Mouse (Mus musculus) embryonic facial prominence, embryonic 10.5 days (tissue): Measurements from ENCODE around the gene Arfgap3. TPM values are rescaled to one million over a fixed set of nuclear protein-coding genes. Genes with fewer than 3 reads are reported as not detected.
A peak's percentile ranks its signal among the peaks of the same experiment; 100 is the strongest.

Experiments
- DNase-seq: peaks from one replicate; pipeline ENCODE4 v3.0.0-alpha.2; 2017; ENCODE audit warnings: low spot score
- H3K27ac ChIP-seq: fragments of 300-500 bp; sonication (generic); replicated peaks from 2 replicates; pipeline ENCODE4 v1.5.1; 2016; ENCODE audit warnings: mild to moderate bottlenecking
- H3K27me3 ChIP-seq: fragments of 300-500 bp; sonication (generic); replicated peaks from 2 replicates; pipeline ENCODE4 v1.6.1; 2016; ENCODE audit warnings: low read depth, mild to moderate bottlenecking; ENCODE audit not compliant: poor library complexity, severe bottlenecking
- H3K36me3 ChIP-seq: fragments of 300-500 bp; sonication (generic); replicated peaks from 2 replicates; pipeline ENCODE4 v1.6.1; 2016; ENCODE audit warnings: mild to moderate bottlenecking, moderate library complexity
- H3K4me1 ChIP-seq: fragments of 300-500 bp; sonication (generic); 2 replicates; pipeline ENCODE4 v1.6.1; 2016
- H3K4me3 ChIP-seq: fragments of 300-500 bp; sonication (generic); 2 replicates; pipeline ENCODE4 v1.5.1; 2016; ENCODE audit warnings: mild to moderate bottlenecking, moderate library complexity
- H3K9me3 ChIP-seq: fragments of 300-500 bp; sonication (generic); 2 replicates; pipeline ENCODE4 v1.6.1; 2016; ENCODE audit warnings: mild to moderate bottlenecking
- WGBS: fragments of 180-500 bp; shearing (Covaris S2); methylation state at CpG from one replicate; pipeline ENCODE4 v1.1.7; 2016; 5-methylcytosine and 5-hydroxymethylcytosine counted together
- polyA plus RNA-seq: library from polyadenylated mRNA; unstranded; fragments of >200 nt; fragmentation: Nextera tagmentation; extraction: Ambion mirVana; gene quantifications from 2 replicates; pipeline ENCODE4 v1.2.1, GENCODE M21; 2016

Gene Arfgap3
- polyA plus RNA-seq, 1 experiment from 2014 or later, result 29.1 TPM

DNA sequence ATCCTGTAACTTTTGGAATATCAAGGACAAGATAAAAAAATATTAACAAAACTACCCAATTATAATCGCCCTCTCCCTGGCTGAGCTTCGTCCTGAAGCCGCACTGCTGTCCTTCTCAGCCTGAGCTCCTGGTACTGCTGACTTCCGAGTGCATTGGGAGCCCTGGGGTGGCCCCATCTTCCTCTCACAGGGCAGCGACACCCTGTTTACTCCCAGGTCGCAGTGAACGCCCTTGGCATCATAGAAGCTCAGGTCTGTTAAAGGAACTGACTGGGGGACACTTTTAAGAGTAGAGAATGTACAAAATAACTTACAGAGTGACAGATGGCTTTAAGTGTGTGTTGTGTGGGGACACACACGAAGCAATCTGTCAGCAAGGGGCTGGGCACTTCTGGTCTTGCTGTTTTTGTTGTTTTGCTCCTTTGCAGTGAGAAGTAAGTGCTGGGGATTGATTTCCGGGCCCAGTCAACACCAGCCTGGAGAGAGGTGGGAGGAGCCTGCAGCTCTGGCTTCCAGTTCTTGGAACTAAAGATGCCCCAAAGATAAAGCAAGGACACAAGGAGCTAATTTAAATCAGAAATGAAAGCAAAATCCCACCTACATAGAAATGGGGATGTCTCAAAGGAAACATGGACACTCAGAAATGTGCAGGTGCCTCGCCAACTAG lies 50.0 kb downstream of the Arfgap3 start:
- Histone ChIP-seq H3K9me3 (no peaks in the 10 kb centered on the region), H3K4me3 (no peak overlapping the region), H3K36me3 (peaks cover 27% of the 10 kb centered on the region), H3K4me1 (peaks cover 36% of the 10 kb centered on the region), H3K27ac (no peak overlapping the region), H3K27me3 (no peaks in the 10 kb centered on the region)
- WGBS, result 55% methylated on average over 10 of the region's 10 CpGs
- DNase-seq, result no peak

DNA sequence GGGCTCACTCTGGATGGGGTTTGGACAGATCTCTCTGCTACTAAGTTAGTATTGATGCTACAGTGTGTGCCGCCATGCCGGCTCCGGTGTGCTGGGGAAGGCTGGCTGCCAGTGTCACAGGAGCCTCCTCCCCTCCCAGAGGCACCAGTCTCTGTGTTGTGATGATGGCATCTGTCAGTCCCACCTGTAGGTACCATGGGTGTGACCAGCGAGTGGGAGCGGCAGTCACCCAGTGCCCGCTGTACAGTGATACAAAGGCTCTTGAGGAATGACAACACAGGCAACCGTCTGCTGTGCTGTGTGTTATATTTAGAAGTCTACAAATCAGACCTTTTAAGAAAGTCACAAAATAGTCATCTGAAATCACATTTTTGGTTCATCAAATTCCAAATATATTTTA lies 50.6 kb downstream of the Arfgap3 start:
- 86% methylated on average over 7 of the region's 7 CpGs for WGBS
- H3K4me1 ChIP-seq, result peaks cover 34% of the 10 kb centered on the region
- no peaks in the 10 kb centered on the region for H3K9me3 ChIP-seq
- peaks cover 21% of the 10 kb centered on the region for H3K36me3 ChIP-seq
- H3K27me3 ChIP-seq, result no peaks in the 10 kb centered on the region
- H3K4me3 ChIP-seq, result no peak overlapping the region
- H3K27ac ChIP-seq, result no peak overlapping the region
- no peak for DNase-seq

DNA sequence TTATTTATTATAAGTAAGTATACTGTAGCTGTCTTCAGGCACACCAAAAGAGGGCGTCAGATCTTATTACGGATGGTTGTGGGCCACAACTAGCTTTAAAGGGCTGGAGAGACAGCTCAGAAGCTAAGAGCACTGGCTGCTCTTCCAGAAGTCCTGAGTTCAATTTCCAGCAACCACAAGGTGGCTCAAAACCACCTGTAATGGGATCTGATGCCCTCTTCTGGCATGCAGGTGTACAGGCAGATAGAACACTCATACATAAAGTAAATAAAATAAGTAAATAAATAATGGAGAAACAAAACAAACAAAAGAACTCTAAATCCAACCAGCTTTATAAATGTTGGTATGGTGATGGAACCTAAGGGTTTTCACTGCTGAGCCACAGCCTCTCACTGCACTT lies 51.2 kb downstream of the Arfgap3 start:
- no peaks in the 10 kb centered on the region for H3K9me3 ChIP-seq
- peaks cover 34% of the 10 kb centered on the region for H3K4me1 ChIP-seq
- DNase-seq, result no peak
- H3K27ac ChIP-seq, result no peak overlapping the region
- no peak overlapping the region for H3K4me3 ChIP-seq
- peaks cover 20% of the 10 kb centered on the region for H3K36me3 ChIP-seq
- H3K27me3 ChIP-seq, result no peaks in the 10 kb centered on the region
- WGBS, result 81% methylated on average over 2 of the region's 2 CpGs

DNA sequence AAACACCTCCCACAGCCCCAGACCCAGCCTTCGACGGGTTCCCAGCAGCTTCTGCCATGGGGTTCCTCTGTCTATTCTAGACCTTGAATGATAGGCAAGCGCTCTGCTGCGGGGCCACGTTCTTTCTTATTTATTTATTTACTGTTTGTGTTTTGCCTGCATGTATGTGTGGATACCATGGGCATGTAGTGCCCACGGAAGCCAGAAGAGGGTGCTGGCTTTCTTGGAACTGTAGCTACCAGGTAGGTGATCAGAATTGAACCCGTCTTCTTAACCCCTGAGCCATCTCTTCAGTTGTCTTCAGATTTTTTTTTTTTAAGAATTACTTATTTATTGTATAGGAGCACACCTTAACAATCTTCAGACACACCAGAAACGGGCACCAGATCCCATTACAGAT lies 51.7 kb downstream of the Arfgap3 start:
- DNase-seq, result no peak
- H3K4me3 ChIP-seq, result no peak overlapping the region
- no peaks in the 10 kb centered on the region for H3K9me3 ChIP-seq
- WGBS, result 82% methylated on average over 8 of the region's 8 CpGs
- peaks cover 35% of the 10 kb centered on the region for H3K4me1 ChIP-seq
- no peak overlapping the region for H3K27ac ChIP-seq
- peaks cover 20% of the 10 kb centered on the region; the same call in 1 of the 2 replicates for H3K36me3 ChIP-seq
- H3K27me3 ChIP-seq, result no peaks in the 10 kb centered on the region

DNA sequence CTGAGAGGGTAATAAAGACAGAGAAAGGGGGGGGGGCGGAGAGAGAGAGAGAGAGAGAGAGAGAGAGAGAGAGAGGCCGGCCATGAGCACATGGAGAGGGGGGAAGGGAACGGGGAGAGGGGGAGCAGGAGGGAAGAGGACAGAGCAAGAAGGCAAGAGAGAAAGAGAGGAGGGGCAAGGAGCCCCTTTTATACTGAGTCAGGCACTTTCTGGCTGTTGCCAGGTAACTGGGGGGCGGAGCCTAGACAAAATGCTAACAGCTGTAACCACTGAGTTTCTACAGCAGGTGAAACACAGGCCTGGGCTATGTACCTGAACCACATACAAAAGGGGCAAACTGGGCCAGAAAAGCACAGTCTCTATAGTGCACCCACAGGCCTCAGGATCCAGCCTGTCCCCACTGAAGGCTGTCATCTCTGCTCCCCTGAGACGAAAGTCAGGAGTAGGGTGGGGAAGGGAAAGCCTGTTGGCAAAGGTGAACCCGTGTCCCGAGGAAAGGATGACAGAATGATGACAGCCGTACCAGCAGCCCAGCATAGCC lies 53.2 kb downstream of the Arfgap3 start:
- Histone ChIP-seq H3K36me3 (peaks cover 18% of the 10 kb centered on the region; the same call in 1 of the 2 replicates), H3K4me3 (no peak overlapping the region), H3K27ac (peak overlapping the region; percentile 48; the same call in 1 of the 2 replicates), H3K27me3 (no peaks in the 10 kb centered on the region), H3K9me3 (no peaks in the 10 kb centered on the region), H3K4me1 (peaks cover 47% of the 10 kb centered on the region)
- WGBS, result 63% methylated on average over 7 of the region's 8 CpGs
- peak; percentile 55 for DNase-seq

DNA sequence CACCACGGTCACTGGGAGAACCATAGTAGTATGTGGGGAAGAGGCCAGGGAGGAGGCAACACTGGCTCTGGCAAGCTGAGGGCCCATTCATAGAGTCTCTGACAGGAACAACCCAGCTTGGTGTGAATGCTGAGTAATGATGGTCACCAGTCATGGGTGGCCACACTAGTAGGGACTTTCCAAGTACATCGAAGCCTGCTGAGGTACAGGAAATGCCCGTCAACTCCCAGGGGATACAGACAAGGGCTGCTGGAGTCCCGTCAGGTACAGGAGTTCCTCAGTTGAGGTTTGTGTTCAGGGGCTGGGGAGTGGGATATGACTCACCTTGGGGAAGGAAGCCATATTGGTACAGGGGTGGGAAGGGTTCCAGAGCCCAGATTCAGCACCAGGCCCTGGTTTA lies 54.0 kb downstream of the Arfgap3 start:
- WGBS, result 88% methylated on average over 4 of the region's 4 CpGs
- no peak overlapping the region; the same call in 1 of the 2 replicates for H3K27ac ChIP-seq

DNA sequence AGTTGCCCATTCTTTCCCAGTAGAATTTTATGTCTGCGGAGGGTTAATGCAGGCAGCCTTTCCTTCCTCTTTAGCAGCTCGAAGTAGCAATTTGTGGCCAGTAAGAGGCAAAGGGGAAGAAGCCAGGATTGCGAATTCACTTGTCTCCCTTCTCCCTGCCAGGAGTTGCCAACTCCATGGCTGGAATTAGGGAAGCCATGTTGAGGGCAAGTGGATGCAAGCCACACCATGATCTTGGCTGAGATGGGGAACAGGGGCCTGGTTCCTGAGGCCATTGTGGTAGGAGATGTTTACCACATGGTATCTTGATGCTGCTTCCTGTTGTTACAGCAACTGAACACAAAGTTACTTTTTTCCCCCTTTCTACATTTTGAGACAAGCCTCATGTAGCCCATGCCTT lies 55.1 kb downstream of the Arfgap3 start:
- peaks cover 11% of the 10 kb centered on the region; the same call in 1 of the 2 replicates for H3K36me3 ChIP-seq

More for the DNA sequence above, 54.0 kb downstream of the Arfgap3 start:
- Histone ChIP-seq H3K9me3 (no peaks in the 10 kb centered on the region), H3K4me1 (peaks cover 47% of the 10 kb centered on the region), H3K4me3 (no peak overlapping the region), H3K36me3 (peaks cover 18% of the 10 kb centered on the region; the same call in 1 of the 2 replicates), H3K27me3 (no peaks in the 10 kb centered on the region)
- DNase-seq, result no peak

DNA sequence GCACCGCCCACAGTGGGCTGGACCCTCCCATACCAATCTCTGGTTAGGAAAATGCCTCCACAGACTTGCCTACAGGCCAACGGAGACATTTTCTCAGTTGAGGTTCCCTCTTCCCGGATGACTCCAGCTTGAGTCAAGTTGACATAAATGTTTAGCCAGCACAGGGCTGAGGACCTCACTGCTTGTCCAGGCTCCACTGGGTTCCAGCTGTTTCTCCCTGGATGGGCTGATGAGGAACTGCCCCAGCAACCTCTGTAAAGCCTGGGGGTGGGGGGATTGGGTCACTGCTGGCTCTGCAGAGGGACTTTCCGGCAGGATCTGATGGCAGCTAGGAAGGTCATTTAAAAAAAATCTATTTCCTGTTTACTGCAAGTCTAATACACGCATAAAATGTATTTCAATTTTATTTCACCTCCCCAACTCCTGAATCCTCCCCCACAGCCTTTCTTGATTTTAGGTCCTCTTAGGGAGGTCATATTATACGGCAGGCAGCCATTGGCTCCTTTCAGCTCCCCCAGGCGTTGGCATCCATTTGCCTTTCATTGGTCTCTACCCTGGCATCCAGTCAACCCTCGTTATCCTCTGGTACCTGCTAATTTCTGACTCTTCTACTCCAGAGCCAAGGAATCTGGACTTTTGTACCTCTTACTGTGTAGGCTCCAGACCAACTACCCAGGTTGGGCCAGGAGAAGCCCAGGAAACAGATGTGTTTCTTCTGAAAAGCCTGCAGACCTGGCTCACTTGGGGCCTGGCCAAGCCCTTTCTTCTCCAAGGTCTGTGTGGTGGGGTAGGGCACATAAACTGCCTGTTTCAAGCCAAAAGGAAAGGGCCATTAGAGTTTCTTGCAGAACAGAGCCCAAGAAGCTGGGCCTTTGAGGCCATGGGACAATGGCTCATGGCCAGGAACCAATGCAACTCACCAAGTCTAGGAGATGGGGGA lies 56.1 kb downstream of the Arfgap3 start:
- peaks cover 40% of the 10 kb centered on the region for H3K4me1 ChIP-seq
- no peak overlapping the region for H3K4me3 ChIP-seq
- H3K27ac ChIP-seq, result no peak overlapping the region
- H3K9me3 ChIP-seq, result no peaks in the 10 kb centered on the region
- no peak for DNase-seq
- no peaks in the 10 kb centered on the region for H3K27me3 ChIP-seq
- peaks cover 4% of the 10 kb centered on the region; the same call in 1 of the 2 replicates for H3K36me3 ChIP-seq
- 90% methylated on average over 8 of the region's 8 CpGs for WGBS

More for the DNA sequence above, 55.1 kb downstream of the Arfgap3 start:
- H3K27ac ChIP-seq, result no peak overlapping the region
- peaks cover 40% of the 10 kb centered on the region for H3K4me1 ChIP-seq
- H3K9me3 ChIP-seq, result no peaks in the 10 kb centered on the region
- no peak overlapping the region for H3K4me3 ChIP-seq
- no peak for DNase-seq
- H3K27me3 ChIP-seq, result no peaks in the 10 kb centered on the region
- WGBS, result 84% methylated on average over 3 of the region's 3 CpGs

DNA sequence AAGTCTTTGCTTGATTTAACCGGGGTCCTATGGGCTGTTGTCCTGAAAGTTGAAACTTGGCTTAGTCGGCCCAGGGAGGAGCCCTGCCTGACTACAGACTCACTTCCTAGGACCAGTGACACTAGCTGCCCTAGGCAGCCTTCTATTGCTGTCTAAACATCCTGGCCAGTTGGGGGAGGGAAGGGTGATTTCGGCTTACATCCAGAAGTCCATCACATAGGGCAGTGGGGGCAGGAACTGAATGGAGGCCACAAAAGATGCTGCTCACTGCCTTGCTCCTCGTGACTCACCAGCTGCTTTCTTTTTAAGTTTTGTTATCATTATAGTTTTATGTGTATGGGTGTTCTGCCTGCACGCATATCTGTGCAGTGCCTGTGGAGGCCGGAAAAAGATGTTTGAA lies 56.9 kb downstream of the Arfgap3 start:
- 71% methylated on average over 6 of the region's 6 CpGs for WGBS

DNA sequence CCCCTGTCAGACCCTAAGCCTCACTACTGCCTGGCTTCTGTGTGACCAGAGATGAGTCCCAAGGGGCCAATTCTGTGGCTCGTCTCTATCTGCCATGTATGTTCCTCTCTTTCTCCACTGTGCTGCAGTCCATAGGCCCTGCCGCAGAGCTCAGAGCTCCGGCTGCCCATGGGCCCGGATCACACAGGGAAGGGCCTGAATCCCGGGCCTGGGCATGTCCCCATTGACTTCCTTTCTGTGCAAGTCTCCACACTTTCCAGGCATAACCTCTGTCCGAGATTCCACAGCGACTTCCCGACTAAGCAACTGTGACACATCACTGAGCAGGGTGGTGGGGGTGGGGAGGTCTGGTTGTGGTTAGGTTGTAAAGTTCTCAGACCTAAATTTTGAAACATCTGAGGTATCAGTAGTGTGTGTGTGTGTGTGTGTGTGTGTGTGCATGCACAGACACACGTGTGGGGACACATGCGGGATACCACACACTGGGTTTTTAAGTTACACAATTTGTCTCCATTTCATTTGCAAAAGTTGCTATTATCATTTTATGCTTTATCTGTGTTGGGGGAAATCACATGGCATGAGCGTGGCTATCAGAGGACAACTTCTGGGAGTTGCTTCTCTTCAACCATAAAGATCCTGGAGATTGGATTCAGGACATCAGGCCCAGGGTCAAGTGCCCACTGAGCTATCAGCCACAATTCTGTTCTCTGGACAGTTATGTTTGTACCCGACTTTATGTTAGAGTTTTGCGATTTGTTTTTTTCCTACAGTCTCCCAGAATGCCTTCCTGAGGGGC lies 57.6 kb downstream of the Arfgap3 start:
- Histone ChIP-seq H3K27ac (peak overlapping the region; percentile 40), H3K4me3 (no peak overlapping the region), H3K27me3 (no peaks in the 10 kb centered on the region), H3K4me1 (peaks cover 39% of the 10 kb centered on the region), H3K9me3 (no peaks in the 10 kb centered on the region), H3K36me3 (no peaks in the 10 kb centered on the region)
- WGBS, result 83% methylated on average over 13 of the region's 13 CpGs
- DNase-seq, result no peak

More for the DNA sequence above, 56.9 kb downstream of the Arfgap3 start:
- Histone ChIP-seq H3K4me1 (peaks cover 43% of the 10 kb centered on the region), H3K27me3 (no peaks in the 10 kb centered on the region), H3K36me3 (peaks cover 4% of the 10 kb centered on the region; the same call in 1 of the 2 replicates), H3K27ac (peak overlapping the region; percentile 40), H3K4me3 (no peak overlapping the region), H3K9me3 (no peaks in the 10 kb centered on the region)
- DNase-seq, result no peak

DNA sequence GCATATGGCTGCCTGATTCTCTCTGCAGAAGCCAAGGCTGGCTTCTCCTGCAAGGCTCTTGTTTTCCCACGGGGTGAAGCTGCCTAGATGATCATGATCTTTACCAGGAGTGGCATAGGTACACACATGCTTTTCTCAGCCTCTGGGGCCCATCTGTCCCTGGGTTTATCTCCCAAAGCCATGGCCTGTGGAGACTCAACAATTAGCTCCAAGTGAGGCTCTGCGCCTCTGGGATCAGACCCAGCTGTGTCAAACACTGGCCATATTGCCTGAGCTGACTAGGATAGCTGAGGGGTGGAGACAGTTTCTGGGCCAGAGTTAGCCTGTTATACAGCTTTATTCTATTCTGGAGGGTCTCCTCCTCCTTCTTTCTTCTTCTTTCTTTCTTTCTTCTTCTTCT lies 59.1 kb downstream of the Arfgap3 start:
- DNase-seq, result no peak
- Histone ChIP-seq H3K4me3 (no peak overlapping the region), H3K27me3 (no peaks in the 10 kb centered on the region), H3K4me1 (peaks cover 24% of the 10 kb centered on the region), H3K9me3 (no peaks in the 10 kb centered on the region), H3K27ac (no peak overlapping the region), H3K36me3 (no peaks in the 10 kb centered on the region)
- 84% methylated on average over 2 of the region's 2 CpGs for WGBS

DNA sequence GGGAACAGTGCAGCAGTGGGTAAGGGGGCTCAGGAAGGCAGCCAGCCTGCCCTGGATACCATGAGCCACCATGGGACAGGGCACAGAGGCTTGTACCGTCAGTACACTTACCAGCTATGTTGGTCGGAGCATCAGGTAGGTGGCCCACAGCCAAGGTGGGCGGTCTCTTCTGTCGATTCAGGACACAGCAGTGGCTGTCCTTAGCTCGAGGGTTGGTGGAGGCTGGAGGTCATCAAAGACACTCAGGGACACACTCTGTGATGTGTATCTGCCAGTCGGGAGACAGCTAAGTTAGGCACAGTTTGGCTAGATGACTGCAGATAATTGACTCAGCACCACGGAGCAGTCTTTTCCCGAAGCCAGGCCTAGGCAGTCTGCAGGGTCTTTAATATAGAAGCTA lies 65.2 kb downstream of the Arfgap3 start:
- WGBS, result 90% methylated on average over 8 of the region's 8 CpGs
- DNase-seq, result no peak
- H3K4me1 ChIP-seq, result 0 out of 2 replicates have a peak, but pooled peaks cover 4% of the 10 kb centered on the region
- H3K36me3 ChIP-seq, result no peaks in the 10 kb centered on the region
- no peaks in the 10 kb centered on the region for H3K9me3 ChIP-seq
- H3K4me3 ChIP-seq, result no peak overlapping the region
- H3K27me3 ChIP-seq, result no peaks in the 10 kb centered on the region
- no peak overlapping the region for H3K27ac ChIP-seq
